Mouse (Mus musculus): Measurements from ENCODE around the gene Adgrb3. TPM values are rescaled to one million over a fixed set of nuclear protein-coding genes. Genes with fewer than 3 reads are reported as not detected.
"Not testable (repeated sequence)": the region's sequence is repeated elsewhere in the genome, so short reads cannot be mapped to it uniquely, and the experiment has no call there.

The Adgrb3 gene
- polyA plus RNA-seq, 1 experiment from 2014 or later, result 1.5 TPM

DNA sequence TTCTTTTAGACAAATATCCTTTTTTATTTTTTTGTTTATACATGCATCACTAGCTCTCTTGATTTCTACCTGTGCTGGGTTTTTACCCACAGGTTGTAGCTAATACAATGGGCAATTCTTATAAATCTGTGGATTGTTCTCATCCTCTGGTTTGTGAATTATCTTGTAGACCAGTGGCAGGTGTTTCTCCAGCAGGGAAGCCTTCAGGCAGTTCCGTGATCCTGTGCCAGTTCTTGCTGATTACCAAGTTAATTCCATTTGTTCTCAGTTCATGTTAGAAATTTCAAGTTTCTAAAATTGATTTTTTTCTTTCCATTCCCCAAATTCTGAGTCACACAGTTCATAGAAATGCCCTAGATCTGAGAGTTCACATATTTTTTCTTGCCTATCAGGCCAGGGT, 338.0 kb downstream of the Adgrb3 start:
- no peak overlapping the region for H3K9ac ChIP-seq
- H3K36me3 ChIP-seq, result no peaks in the 10 kb centered on the region
- WGBS, result 74% methylated on average over 1 of the region's 1 CpGs
- no peak overlapping the region for H3K27ac ChIP-seq
- H3K9me3 ChIP-seq, result no peaks in the 10 kb centered on the region
- H3K4me1 ChIP-seq, result no peaks in the 10 kb centered on the region
- no peak overlapping the region for H3K4me2 ChIP-seq (replicated peaks)
- no peaks in the 10 kb centered on the region for H3K27me3 ChIP-seq
- no peak overlapping the region for H3K4me3 ChIP-seq
- no peak for ATAC-seq (ENCODE audit: low FRiP score, low read depth)

DNA sequence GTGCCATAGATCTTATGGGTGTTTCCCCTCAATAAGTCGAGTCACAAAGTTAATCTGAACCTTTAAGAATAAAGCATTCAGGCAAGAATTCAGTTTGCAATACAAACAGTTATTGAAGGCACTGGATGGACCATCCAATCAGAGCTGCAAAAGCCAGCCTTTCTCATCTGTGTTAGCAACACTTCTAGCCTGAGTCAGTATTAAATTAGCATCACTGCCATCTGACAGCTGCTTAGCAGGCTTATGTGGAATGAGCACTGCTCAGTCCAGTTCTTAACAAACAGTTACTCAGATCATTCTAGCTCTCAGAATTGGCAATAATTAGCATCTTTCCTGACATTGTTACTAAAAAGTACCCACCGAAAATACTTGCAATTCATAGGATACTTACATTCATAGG, 339.3 kb downstream of the Adgrb3 start:
- Histone ChIP-seq H3K27me3 (no peaks in the 10 kb centered on the region), H3K9ac (no peak overlapping the region), H3K4me1 (no peaks in the 10 kb centered on the region), H3K9me3 (no peaks in the 10 kb centered on the region), H3K4me3 (no peak overlapping the region), H3K27ac (no peak overlapping the region), H3K36me3 (no peaks in the 10 kb centered on the region), H3K4me2 (replicated peaks) (no peak overlapping the region)
- no peak for ATAC-seq (ENCODE audit: low FRiP score, low read depth)
- WGBS, result 72% methylated on average over 2 of the region's 2 CpGs

DNA sequence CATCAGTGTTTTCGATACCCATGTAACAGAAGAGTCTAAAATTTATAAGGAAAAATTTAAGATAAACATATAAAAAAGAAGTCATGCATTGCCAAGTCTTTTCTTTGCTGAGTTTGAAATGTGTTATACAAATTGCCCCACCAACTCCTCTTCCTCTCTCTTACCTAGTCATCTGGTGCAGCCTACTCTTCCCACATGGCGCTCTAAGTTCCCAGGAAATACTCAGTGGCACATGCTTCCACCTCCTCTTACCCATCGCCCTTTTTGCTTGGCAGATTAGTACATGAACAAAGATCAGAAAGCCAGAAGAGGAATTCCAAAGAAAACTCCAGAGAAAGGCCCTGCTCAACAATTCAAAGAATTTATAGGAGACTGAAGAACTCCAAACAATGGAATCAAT, 353.8 kb downstream of the Adgrb3 start:
- Histone ChIP-seq H3K9ac (no peak overlapping the region), H3K27ac (no peak overlapping the region), H3K4me1 (no peaks in the 10 kb centered on the region), H3K4me3 (no peak overlapping the region), H3K36me3 (no peaks in the 10 kb centered on the region), H3K27me3 (no peaks in the 10 kb centered on the region), H3K4me2 (replicated peaks) (no peak overlapping the region), H3K9me3 (no peaks in the 10 kb centered on the region)
- WGBS, result 83% methylated on average over 3 of the region's 3 CpGs
- no peak for ATAC-seq (ENCODE audit: low FRiP score, low read depth)

DNA sequence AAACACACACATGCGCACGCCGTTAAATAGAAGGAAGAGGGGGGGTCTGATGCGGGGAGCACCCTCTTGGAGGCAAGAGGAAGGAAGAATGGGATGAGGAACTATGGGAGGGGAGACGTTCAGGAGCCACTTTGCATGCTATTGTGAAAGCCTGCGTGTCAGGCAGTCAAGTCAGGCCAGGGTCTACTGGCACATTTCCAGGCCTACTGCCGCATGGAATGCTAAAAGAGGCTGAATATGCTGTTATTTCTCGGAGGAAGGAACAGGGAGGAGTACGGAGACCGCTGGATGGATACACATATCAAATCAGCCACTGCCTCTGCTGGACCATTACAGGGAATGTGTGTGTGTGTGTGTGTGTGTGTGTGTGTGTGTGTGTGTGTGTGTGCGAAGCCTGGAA, 355.0 kb downstream of the Adgrb3 start:
- WGBS, result 73% methylated on average over 8 of the region's 11 CpGs

DNA sequence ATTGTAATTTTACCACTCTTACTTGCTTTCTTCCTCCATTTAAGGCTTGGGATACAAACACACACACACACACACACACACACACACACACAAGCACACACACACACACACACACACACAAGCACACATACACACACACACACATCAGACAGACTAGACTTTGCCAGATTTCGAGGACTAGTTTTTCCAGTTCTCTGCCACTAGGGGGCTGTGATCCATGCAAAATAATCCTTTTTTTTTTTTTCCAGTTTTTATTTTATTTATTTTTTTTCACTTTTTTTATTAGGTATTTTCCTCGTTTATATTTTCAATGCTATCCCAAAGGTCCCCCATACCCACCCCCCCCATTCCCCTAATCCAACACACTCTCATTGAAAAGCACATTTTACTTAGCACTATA, 357.9 kb downstream of the Adgrb3 start:
- not testable (repeated sequence) for H3K36me3 ChIP-seq; H3K9me3 ChIP-seq; ATAC-seq (ENCODE audit: low FRiP score, low read depth); H3K4me3 ChIP-seq; H3K4me1 ChIP-seq; H3K4me2 ChIP-seq (replicated peaks); H3K27me3 ChIP-seq; H3K9ac ChIP-seq; H3K27ac ChIP-seq
- 43% methylated on average over 2 of the region's 2 CpGs for WGBS

More for the DNA sequence above, 355.0 kb downstream of the Adgrb3 start:
- no peak overlapping the region for H3K4me3 ChIP-seq
- H3K9ac ChIP-seq, result no peak overlapping the region
- ATAC-seq (ENCODE audit: low FRiP score, low read depth), result no peak
- no peaks in the 10 kb centered on the region for H3K4me1 ChIP-seq
- H3K9me3 ChIP-seq, result no peaks in the 10 kb centered on the region
- no peaks in the 10 kb centered on the region for H3K36me3 ChIP-seq
- no peak overlapping the region for H3K4me2 ChIP-seq (replicated peaks)
- no peak overlapping the region for H3K27ac ChIP-seq
- H3K27me3 ChIP-seq, result no peaks in the 10 kb centered on the region

DNA sequence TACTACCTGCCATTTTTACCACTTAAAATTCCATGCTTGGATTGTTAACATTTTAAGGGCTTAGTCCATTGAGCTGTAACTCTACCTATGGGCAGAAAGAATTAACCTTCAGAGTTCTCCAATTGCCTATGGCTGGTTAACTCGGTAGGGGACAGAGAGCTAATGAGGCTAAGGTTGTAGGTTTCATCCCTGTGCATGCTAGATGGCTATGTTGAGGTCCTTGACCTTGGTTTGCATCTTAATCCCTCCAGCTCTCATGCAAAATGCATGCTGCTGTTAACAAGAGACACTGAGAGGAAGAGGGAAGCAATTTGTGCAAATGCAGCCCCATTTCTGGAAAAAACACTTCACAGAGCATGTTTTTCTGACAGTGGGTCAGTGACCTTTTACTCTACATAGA, 366.9 kb downstream of the Adgrb3 start:
- ATAC-seq (ENCODE audit: low FRiP score, low read depth), result no peak
- H3K9me3 ChIP-seq, result no peaks in the 10 kb centered on the region
- H3K9ac ChIP-seq, result no peak overlapping the region
- WGBS, result 25% methylated on average over 1 of the region's 1 CpGs
- H3K4me3 ChIP-seq, result no peak overlapping the region
- no peaks in the 10 kb centered on the region for H3K36me3 ChIP-seq
- no peak overlapping the region for H3K4me2 ChIP-seq (replicated peaks)
- H3K4me1 ChIP-seq, result no peaks in the 10 kb centered on the region
- H3K27ac ChIP-seq, result no peak overlapping the region
- no peaks in the 10 kb centered on the region for H3K27me3 ChIP-seq

DNA sequence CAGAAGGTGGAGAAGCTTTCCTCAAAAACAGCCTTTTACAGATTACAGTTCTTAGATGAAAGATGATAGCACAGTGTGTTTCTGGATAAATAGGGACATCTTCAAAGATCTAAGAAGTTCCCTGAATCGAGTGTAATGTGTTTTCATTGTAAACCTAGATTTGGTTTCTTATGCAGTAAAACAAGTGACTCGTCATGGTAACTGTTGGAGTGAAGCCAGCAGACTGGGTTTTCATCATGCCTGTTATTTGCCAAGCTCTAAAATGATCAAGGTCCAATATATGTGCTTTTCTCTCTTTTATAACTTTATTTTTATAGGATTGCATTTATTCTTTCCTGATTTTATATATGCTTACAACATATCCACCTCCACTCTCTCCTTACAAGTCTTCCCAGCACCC, 394.0 kb downstream of the Adgrb3 start:
- no peak for ATAC-seq (ENCODE audit: low FRiP score, low read depth)
- Histone ChIP-seq H3K36me3 (no peaks in the 10 kb centered on the region), H3K27me3 (no peaks in the 10 kb centered on the region), H3K4me1 (no peaks in the 10 kb centered on the region), H3K4me2 (replicated peaks) (no peak overlapping the region), H3K9ac (no peak overlapping the region), H3K4me3 (no peak overlapping the region), H3K9me3 (no peaks in the 10 kb centered on the region), H3K27ac (no peak overlapping the region)
- WGBS, result 34% methylated on average over 2 of the region's 2 CpGs

DNA sequence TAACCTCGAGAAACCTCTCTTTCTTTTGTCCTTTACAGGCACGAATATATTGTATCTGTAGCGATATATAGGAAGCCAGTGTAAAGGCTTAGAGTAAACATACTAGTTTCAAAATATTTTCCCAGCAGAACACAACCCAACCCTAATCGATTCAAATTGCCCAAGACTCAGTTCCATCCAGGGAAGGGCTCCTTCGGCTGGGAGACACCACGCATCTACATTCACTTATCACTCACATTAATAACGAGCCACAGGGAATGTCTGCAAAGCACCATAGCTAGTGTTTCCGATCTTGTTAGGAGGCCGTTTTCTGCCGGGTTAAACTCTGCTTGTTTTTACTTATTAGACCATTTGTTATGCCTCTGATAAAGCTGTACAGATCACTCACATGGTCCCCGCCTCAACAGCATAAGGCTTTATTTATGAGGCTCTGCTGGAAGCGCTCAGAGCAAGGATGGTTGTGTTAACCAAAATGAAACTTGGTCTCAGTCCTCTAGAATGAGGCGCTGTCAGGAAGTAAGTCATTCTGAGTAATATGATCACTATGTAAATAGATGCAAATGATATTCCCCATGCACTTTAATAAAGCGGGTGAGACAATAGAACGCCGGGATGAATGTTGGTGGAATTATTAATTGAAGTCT, 399.2 kb downstream of the Adgrb3 start:
- Histone ChIP-seq H3K4me3 (no peak overlapping the region), H3K9me3 (no peaks in the 10 kb centered on the region), H3K4me1 (no peaks in the 10 kb centered on the region), H3K4me2 (replicated peaks) (no peak overlapping the region), H3K36me3 (no peaks in the 10 kb centered on the region), H3K27ac (no peak overlapping the region), H3K9ac (no peak overlapping the region), H3K27me3 (no peaks in the 10 kb centered on the region)
- 63% methylated on average over 16 of the region's 16 CpGs for WGBS
- no peak for ATAC-seq (ENCODE audit: low FRiP score, low read depth)

DNA sequence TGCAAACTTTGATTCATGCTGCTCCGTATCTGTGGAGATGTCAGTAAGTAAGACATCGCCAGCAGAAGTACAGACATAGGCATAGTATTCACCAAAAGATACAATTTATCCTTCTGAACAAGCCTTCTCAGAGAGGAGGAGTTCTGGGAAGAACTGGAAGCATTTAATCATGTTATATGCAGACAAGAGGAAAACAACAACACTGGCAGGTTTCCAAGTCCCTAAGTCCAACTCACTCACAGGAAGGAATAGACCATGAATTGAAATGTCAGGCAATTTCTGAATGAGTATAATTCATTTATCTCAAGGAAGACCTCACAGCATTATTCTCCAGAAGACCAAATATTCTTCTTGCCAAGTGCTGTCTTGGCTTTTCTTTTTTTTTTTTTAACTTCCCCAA, 408.8 kb downstream of the Adgrb3 start:
- H3K4me1 ChIP-seq, result no peaks in the 10 kb centered on the region
- H3K9ac ChIP-seq, result no peak overlapping the region
- 90% methylated on average over 2 of the region's 2 CpGs for WGBS
- H3K27me3 ChIP-seq, result no peaks in the 10 kb centered on the region
- no peak overlapping the region for H3K4me3 ChIP-seq
- H3K36me3 ChIP-seq, result no peaks in the 10 kb centered on the region
- no peak overlapping the region for H3K4me2 ChIP-seq (replicated peaks)
- ATAC-seq (ENCODE audit: low FRiP score, low read depth), result no peak
- no peak overlapping the region for H3K27ac ChIP-seq
- no peaks in the 10 kb centered on the region for H3K9me3 ChIP-seq

DNA sequence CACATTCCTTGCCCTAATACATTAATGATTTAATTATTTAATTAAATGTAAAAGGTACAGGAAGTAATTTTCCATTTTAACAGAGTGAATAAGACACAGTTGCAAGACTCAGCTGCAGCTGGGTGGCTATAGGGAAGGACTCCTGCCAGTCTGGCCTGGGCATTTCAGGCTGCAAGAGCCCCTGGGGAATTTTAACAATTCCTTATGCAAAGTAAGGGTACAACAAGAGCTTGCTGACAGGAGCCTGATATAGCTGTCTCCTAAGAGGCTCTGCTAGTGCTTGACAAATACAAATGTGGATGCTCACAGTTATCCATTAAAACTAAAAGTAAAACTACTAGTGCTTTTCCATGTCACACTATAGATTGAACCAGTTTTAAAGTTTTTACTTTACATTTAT, 410.1 kb downstream of the Adgrb3 start:
- Histone ChIP-seq H3K27ac (no peak overlapping the region), H3K4me1 (no peaks in the 10 kb centered on the region), H3K9ac (no peak overlapping the region), H3K4me3 (no peak overlapping the region), H3K4me2 (replicated peaks) (no peak overlapping the region), H3K36me3 (no peaks in the 10 kb centered on the region), H3K9me3 (no peaks in the 10 kb centered on the region), H3K27me3 (no peaks in the 10 kb centered on the region)
- no peak for ATAC-seq (ENCODE audit: low FRiP score, low read depth)

DNA sequence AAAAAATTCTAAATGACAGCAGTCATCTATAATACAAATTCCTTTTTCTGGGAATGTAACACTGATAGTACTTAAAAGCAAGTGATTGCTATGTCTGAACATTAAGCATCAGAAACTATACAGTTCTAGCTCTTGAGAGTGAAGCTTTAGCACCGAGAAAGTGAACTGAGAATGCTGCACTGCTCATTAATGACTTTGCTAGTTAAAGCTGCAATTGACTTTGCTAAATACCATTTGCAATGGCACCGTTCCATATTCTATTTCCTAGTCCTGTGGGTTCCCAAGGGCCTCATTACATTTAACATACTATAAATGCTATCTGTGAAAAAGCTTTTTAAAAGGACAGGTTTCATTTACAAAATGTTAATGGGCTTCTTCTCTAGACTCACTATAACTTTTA, 414.4 kb downstream of the Adgrb3 start:
- H3K4me3 ChIP-seq, result no peak overlapping the region
- no peaks in the 10 kb centered on the region for H3K27me3 ChIP-seq
- H3K4me2 ChIP-seq (replicated peaks), result no peak overlapping the region
- no peak for ATAC-seq (ENCODE audit: low FRiP score, low read depth)
- no peak overlapping the region for H3K27ac ChIP-seq
- H3K9ac ChIP-seq, result no peak overlapping the region
- no peaks in the 10 kb centered on the region for H3K4me1 ChIP-seq
- H3K36me3 ChIP-seq, result no peaks in the 10 kb centered on the region
- 0 out of 2 replicates have a peak, but pooled peaks cover 3% of the 10 kb centered on the region for H3K9me3 ChIP-seq
- WGBS, result 56% methylated on average over 2 of the region's 2 CpGs

DNA sequence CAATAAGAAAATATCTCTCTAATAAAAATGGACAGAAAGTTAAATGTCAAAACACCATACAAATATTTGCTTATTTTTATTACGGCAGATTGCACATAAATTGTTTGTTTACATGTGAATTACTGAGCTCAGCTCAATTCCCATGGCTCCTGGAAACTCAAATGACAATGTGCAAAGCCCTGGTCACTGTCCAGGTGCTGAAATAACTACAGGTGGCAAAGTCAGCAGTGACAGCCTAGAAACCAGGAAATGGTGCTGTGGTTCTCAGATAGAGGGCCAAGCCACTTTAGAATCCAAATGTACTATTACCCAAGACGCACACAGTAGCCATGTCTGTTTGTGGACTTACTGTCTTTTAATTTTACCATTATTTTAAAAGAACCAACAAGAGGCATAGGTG, 465.3 kb downstream of the Adgrb3 start:
- Histone ChIP-seq H3K36me3 (no peaks in the 10 kb centered on the region), H3K4me3 (no peak overlapping the region), H3K4me2 (replicated peaks) (no peak overlapping the region), H3K27me3 (no peaks in the 10 kb centered on the region), H3K9me3 (no peaks in the 10 kb centered on the region), H3K27ac (no peak overlapping the region), H3K4me1 (no peaks in the 10 kb centered on the region), H3K9ac (no peak overlapping the region)
- WGBS, result 86% methylated on average over 2 of the region's 2 CpGs
- no peak for ATAC-seq (ENCODE audit: low FRiP score, low read depth)

DNA sequence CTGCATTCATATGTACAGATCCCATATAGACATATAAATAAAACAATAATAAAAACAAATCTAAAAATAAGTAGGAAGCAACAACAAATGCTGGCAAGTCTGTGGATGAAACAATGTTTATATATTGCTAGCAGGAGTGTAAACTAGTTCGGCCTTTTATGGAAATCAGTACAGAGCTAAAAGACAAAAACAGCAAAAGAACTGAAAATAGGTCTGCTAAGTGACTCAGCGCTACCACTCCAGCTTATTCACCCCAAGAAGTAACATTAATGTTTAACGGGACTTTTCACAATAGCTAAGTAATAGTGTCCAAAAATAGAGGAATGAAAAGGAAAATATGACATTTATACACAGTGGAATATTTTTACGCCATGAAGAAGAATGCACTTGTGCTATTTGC, 471.0 kb downstream of the Adgrb3 start:
- Histone ChIP-seq H3K36me3 (no peaks in the 10 kb centered on the region), H3K27me3 (no peaks in the 10 kb centered on the region), H3K4me1 (no peaks in the 10 kb centered on the region), H3K4me3 (no peak overlapping the region), H3K9me3 (no peaks in the 10 kb centered on the region), H3K4me2 (replicated peaks) (no peak overlapping the region), H3K27ac (no peak overlapping the region), H3K9ac (no peak overlapping the region)
- ATAC-seq (ENCODE audit: low FRiP score, low read depth), result no peak
- whole genome bisulfite sequencing, result 92% methylated on average over 4 of the region's 4 CpGs
